Mouse (Mus musculus) E14TG2a.4 (cell line): ENCODE data around the gene Pigo.
"Not testable (repeated sequence)": the region's sequence is repeated elsewhere in the genome, so short reads cannot be mapped to it uniquely, and the experiment has no call there.

Experiments
- H3K27me3 ChIP-seq: 2 replicates; pipeline ENCODE4 v1.6.1; 2014; ENCODE audit warnings: low read length, control low read depth; ENCODE audit not compliant: insufficient read depth
- H3K36me3 ChIP-seq: 2 replicates; pipeline ENCODE4 v1.6.1; 2014; ENCODE audit warnings: low read length, control low read depth; ENCODE audit not compliant: insufficient read depth
- H3K4me1 ChIP-seq: replicated peaks from 2 replicates; pipeline ENCODE4 v1.6.1; 2014; ENCODE audit warnings: low read depth, low read length, control low read depth
- H3K4me3 ChIP-seq: replicated peaks from 2 replicates; pipeline ENCODE4 v1.5.1; 2014; ENCODE audit warnings: mild to moderate bottlenecking, low read length
- H3K9me3 ChIP-seq: 2 replicates; pipeline ENCODE4 v1.6.1; 2014; ENCODE audit warnings: low read length, control low read depth
- CTCF ChIP-seq: conservative IDR thresholded peaks from 2 replicates; pipeline ENCODE4 v1.5.1; 2014; ENCODE audit warnings: low read length
- NANOG ChIP-seq: IDR thresholded peaks from 2 replicates; pipeline ENCODE4 v1.6.1; 2014; ENCODE audit warnings: borderline replicate concordance, low read length, mixed read lengths
- POU5F1 ChIP-seq: IDR thresholded peaks from 2 replicates; pipeline ENCODE4 v1.6.1; 2014; ENCODE audit warnings: low read length, borderline replicate concordance

Pigo gene

DNA sequence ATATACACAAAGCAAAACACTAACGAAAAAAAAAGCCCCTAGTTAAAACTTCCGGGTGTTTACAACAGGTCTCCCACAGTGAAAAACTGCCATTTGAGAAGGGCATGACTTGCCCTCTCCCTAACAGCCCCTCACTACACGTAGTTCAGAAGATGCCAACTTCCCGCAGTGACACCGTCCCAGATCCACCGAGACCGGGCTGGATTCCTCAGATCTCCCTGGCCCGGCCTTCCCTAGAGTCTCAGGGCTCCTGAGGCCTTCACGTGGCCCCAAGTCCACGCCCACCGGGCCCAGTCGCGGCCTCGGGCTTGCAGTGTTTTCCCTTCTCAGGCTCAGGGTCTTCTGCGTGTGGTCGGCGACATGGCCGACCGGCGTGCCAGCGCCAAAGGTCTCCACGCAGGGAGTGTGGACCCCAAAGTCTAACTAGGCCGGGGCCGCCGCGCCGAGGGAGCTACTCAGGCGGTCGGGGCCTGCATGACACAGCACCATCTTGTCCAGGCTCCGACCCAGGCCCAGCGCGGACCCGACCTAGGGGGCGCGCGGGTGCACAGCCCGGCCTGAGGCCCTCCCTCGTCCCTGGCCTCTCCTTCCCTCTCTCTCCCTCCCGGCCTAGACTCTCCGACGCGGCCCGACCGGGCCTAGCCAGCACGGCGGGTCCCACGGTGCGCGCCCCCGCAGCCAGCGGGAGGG lies 26.0 kb downstream of the Pigo start:
- peaks cover 51% of the 10 kb centered on the region for H3K4me1 ChIP-seq
- no peaks in the 10 kb centered on the region for H3K9me3 ChIP-seq
- TF ChIP-seq POU5F1: no peak
- TF ChIP-seq CTCF: no peak
- peaks cover 64% of the 10 kb centered on the region for H3K36me3 ChIP-seq
- H3K27me3 ChIP-seq: no peaks in the 10 kb centered on the region
- H3K4me3 ChIP-seq: peak overlapping the region; percentile 97

DNA sequence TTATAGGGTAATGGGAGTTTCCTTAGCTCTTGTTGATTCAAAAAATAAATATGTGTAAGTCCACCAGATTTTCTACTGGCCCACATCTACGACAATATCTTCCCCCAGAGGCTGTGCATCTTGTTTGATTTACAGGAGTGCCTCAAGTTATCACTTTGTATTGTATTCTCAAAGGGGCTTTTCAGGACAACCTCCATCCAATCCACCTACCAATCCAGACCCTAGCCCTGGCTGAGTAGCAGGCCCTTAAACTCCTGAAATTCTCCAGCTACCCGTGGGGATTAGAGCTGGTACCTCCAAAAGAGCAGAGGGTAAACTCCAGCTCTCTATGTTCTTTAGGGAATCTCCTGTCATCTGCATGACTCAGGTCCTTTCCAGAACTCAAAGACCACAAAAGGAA lies 27.6 kb downstream of the Pigo start:
- Histone ChIP-seq H3K9me3 (no peaks in the 10 kb centered on the region), H3K36me3 (peaks cover 66% of the 10 kb centered on the region), H3K4me1 (peaks cover 37% of the 10 kb centered on the region), H3K4me3 (peak overlapping the region; percentile 97), H3K27me3 (no peaks in the 10 kb centered on the region)
- TF ChIP-seq CTCF (no peak), POU5F1 (no peak), NANOG (no peak)

DNA sequence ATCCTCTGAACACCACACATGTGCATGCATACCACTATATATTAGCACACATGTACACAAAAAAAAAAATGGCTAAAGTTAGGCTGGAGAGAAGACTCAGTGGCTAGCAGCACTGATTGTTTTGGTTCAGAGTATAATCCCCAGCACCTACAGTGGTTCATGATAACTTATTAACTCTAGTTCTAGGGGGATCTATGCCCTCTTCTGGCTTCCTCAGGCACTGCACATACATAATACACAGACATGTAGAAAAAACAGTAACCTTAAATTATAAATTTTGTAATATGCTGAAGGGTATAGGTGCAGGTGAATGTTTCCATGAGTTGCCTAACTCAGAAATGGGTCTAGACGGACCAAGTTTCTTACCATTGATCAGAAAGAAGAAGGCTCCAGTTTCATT lies 37.3 kb downstream of the Pigo start:
- Histone ChIP-seq H3K36me3 (peaks cover 100% of the 10 kb centered on the region), H3K27me3 (no peaks in the 10 kb centered on the region), H3K9me3 (no peaks in the 10 kb centered on the region), H3K4me1 (peaks cover 28% of the 10 kb centered on the region), H3K4me3 (no peak overlapping the region)
- peak; percentile 12; the same call in 1 of the 2 replicates for TF ChIP-seq CTCF
- no peak for TF ChIP-seq POU5F1
- TF ChIP-seq NANOG: no peak

DNA sequence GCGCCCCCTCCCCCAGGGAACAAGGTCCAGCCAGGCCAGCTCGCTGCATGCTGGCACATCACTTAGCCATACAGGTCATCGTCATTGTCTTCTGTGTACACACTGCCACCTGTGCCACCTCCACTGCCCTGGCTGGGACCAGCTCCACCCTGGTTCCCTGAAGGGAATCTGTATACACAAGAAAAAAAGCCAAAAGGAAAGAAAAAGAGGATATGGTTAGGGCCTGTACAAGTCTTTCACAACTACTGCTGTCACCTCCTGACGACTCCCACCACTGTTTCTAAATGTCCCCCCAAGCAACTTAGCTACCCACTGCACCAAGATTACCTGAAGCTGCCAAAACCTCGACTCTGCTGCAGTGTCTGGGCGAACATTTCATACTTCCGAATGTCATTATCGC lies 45.2 kb downstream of the Pigo start:
- peaks cover 74% of the 10 kb centered on the region for H3K36me3 ChIP-seq
- H3K4me3 ChIP-seq, H3K4me1 ChIP-seq, H3K27me3 ChIP-seq, H3K9me3 ChIP-seq: not testable (repeated sequence)

DNA sequence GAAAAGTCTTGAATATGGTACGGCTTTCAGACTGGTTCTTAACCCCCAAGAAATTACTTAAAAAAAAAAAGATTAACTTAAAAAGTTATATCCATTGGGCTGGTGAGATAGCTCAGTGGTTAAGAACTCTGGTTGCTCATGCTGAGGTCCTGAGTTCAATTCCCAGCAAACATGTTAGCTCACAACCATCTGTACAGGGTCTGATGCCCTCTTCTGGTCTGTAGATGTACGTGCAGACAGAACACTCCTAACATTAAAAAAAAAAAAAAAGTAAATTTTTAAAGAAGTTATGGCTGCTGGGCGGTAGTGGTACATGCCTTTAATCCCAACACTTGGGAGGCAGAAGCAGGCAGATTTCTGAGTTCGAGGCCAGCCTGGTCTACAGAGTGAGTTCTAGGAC lies 47.6 kb downstream of the Pigo start:
- TF ChIP-seq CTCF: peak; percentile 36
- TF ChIP-seq POU5F1: no peak
- no peak for TF ChIP-seq NANOG
- H3K4me1 ChIP-seq: peaks cover 2% of the 10 kb centered on the region

DNA sequence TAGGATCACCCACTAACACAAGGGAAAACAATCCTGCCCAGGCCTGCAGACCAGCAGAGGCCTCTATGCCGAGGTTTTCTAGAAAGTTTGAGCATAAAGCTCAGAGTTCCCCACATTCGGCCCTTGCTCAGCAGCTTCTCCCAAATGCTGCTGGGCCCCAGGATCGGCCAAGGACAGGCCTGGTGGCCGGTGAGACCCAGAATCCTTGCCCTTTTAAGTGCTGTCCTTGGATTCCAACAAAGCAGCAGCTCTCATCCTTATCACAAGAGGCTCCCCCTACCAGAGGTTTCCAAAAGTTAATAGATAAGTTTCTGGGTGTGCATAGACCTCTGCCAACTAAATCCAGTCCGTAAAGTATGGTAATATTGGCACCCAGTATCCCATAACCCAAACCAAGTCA lies 51.8 kb downstream of the Pigo start:
- Histone ChIP-seq H3K9me3 (no peaks in the 10 kb centered on the region), H3K4me1 (no peaks in the 10 kb centered on the region), H3K36me3 (peaks cover 15% of the 10 kb centered on the region), H3K27me3 (peaks cover 14% of the 10 kb centered on the region), H3K4me3 (no peak overlapping the region)
- TF ChIP-seq NANOG: no peak
- TF ChIP-seq POU5F1: no peak
- TF ChIP-seq CTCF: no peak

More for the DNA sequence above, 47.6 kb downstream of the Pigo start:
- H3K4me3 ChIP-seq: no peak overlapping the region
- H3K9me3 ChIP-seq: no peaks in the 10 kb centered on the region
- H3K36me3 ChIP-seq: peaks cover 50% of the 10 kb centered on the region
- no peaks in the 10 kb centered on the region for H3K27me3 ChIP-seq

DNA sequence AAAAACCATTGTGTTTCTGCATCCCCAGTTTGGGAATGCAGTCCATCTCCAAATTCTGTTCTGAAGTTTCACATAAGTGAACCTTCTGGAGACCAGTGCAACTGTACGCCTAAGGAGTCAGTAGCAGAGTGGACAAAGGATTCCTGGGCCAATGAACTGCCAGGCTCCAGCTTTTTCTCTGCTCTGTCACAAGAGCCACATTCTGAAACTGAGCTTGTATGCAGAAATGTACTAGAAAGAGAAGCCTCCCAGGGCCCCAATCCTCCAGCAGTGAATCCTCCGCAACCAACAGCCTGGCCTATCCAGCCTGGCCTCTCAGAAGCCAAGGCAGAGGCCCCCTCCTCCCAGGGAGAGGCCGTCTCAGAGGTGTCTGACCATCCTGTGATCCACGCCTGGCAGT lies 52.7 kb downstream of the Pigo start:
- TF ChIP-seq NANOG: no peak
- no peak for TF ChIP-seq CTCF
- no peak for TF ChIP-seq POU5F1
- no peak overlapping the region for H3K4me3 ChIP-seq
- H3K36me3 ChIP-seq: peaks cover 6% of the 10 kb centered on the region; the same call in 1 of the 2 replicates
- no peaks in the 10 kb centered on the region for H3K9me3 ChIP-seq
- H3K27me3 ChIP-seq: peaks cover 14% of the 10 kb centered on the region
- H3K4me1 ChIP-seq: no peaks in the 10 kb centered on the region

DNA sequence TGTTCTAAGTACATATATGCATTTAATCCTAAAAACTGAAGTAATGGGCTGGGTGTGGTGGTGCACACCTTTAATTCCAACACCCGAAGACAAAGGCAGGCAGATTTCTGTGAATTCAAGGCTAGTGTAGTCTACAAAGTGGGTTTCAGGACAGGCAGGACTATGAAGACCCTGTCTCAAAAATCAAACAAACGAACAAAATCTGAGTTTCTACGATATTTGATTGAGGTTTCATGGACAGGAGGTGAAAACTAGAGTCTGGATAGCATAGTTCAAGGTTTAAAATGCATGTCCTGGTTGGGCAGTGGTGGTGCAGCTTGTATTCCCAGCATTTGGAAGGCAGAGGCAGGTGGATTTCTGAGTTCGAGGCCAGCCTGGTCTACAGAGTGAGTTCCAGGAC lies 56.3 kb downstream of the Pigo start, which contains the start of gene 1700022I11Rik:
TSS of gene 1700022I11Rik (plus strand) at position 301 of the 400 bp plus-strand sequence.
- peaks cover 9% of the 10 kb centered on the region for H3K4me1 ChIP-seq
- no peaks in the 10 kb centered on the region for H3K9me3 ChIP-seq
- peaks cover 14% of the 10 kb centered on the region for H3K27me3 ChIP-seq
- H3K36me3 ChIP-seq: no peaks in the 10 kb centered on the region
- TF ChIP-seq NANOG: no peak
- TF ChIP-seq POU5F1: no peak
- no peak for TF ChIP-seq CTCF
- no peak within 1 kb of the TSS for H3K4me3 ChIP-seq
